Comparison of ENCODE assay signal across 14 mouse cellular contexts in genomic region chr10:64223023-64223422, GRCm38 (mm10).
"Had no signal": no experiment of that assay in that cellular context is flagged by ENCODE, and none has a peak within 500 bp of the region (broad histone marks: within the 10 kb centered on the region; RNA-seq: fewer than 3 reads in every experiment).

No protein-coding gene starts in this region.

- H3K27me3 ChIP-seq: kidney, embryonic 15.5 days; limb, embryonic 15.5 days; liver, embryonic 12.5 days; midbrain, embryonic 12.5 days; neural tube, embryonic 13.5 days had no signal

- H3K9ac ChIP-seq: kidney, embryonic 15.5 days; limb, embryonic 15.5 days; liver, embryonic 12.5 days; midbrain, embryonic 12.5 days; neural tube, embryonic 13.5 days had no signal

- H3K4me1 ChIP-seq: kidney, embryonic 15.5 days; limb, embryonic 15.5 days; liver, embryonic 12.5 days; midbrain, embryonic 12.5 days; neural tube, embryonic 13.5 days had no signal

- H3K9me3 ChIP-seq: kidney, embryonic 15.5 days; limb, embryonic 15.5 days; midbrain, embryonic 12.5 days; neural tube, embryonic 13.5 days had no signal

- ATAC-seq: liver, embryonic 12.5 days; midbrain, embryonic 16.5 days had no signal

- H3K27ac ChIP-seq: kidney, embryonic 15.5 days; limb, embryonic 15.5 days; liver, embryonic 12.5 days; midbrain, embryonic 12.5 days; neural tube, embryonic 13.5 days had no signal

- H3K4me3 ChIP-seq: kidney, embryonic 15.5 days; limb, embryonic 15.5 days; liver, embryonic 12.5 days; midbrain, embryonic 12.5 days; neural tube, embryonic 13.5 days had no signal

- DNase-seq: kidney, postnatal 36 days; layer of hippocampus, adult 9-11 months; layer of hippocampus, postnatal 36 days; lung, postnatal 14 days; retina, postnatal 1 day; right cerebral cortex, postnatal 4 days; spleen, adult 18-20 months; thymus, postnatal 36 days had no signal

- H3K4me2 ChIP-seq: kidney, embryonic 15.5 days; limb, embryonic 15.5 days; liver, embryonic 12.5 days; midbrain, embryonic 12.5 days; neural tube, embryonic 13.5 days had no signal

- H3K36me3 ChIP-seq: kidney, embryonic 15.5 days; limb, embryonic 15.5 days; liver, embryonic 12.5 days; midbrain, embryonic 12.5 days; neural tube, embryonic 13.5 days had no signal
